Mouse (Mus musculus) lung, adult 2 months (tissue): ENCODE measurements around the gene Kif2c. TPM values are rescaled to one million over a fixed set of nuclear protein-coding genes. Genes with fewer than 3 reads are reported as not detected.

Source experiments
- DNase-seq: peaks from one replicate; pipeline ENCODE4 v3.0.0; 2022
- H3K4me1 ChIP-seq: fragments of 200-500 bp; 2 replicates; pipeline ENCODE4 v1.6.1; 2011; ENCODE audit warnings: low read length; ENCODE audit not compliant: control insufficient read depth, insufficient read depth
- H3K4me3 ChIP-seq: fragments of 200-500 bp; replicated peaks from 2 replicates; pipeline ENCODE3; 2011; ENCODE audit warnings: low read depth, mild to moderate bottlenecking, control low read depth, low read length; ENCODE audit errors: extremely low read depth
- CTCF ChIP-seq: fragments of 200-500 bp; IDR thresholded peaks from 2 replicates; pipeline ENCODE4 v1.5.1; 2011; ENCODE audit warnings: mild to moderate bottlenecking, low read length, control low read depth; ENCODE audit not compliant: insufficient read depth
- POLR2A ChIP-seq: fragments of 200-500 bp; IDR thresholded peaks from 2 replicates; pipeline ENCODE4 v1.6.1; 2011; ENCODE audit warnings: low read depth, mild to moderate bottlenecking, control low read depth, low read length, borderline replicate concordance; ENCODE audit errors: extremely low read depth
- WGBS: fragments of 180-500 bp; shearing (Covaris S2); methylation state at CpG from one replicate; pipeline ENCODE4 v1.1.7; 2018; 5-methylcytosine and 5-hydroxymethylcytosine counted together
- polyA plus RNA-seq: library from polyadenylated mRNA; depleted of rRNA; stranded (reverse); fragments of >200 nt; gene quantifications from 2 replicates; pipeline ENCODE4 v1.2.3, GENCODE M21; 2012; rRNA removed

The Kif2c gene
- polyA plus RNA-seq, 1 experiment: 0.86 TPM

DNA sequence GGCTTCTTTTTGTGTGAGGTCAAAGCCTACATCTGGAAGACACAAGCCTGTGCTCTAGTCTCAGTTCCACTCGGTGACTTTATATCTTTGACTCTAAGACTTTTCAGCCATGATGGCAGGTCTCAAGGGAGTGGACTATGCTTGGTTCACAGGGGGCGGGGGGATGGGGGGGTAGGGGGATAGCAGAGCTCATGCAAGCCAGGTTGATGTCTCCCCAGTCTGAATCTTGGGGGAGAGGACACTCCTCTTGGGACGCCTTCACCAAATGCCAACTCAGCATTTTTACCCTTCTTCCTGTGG is 58.3 kb downstream of the Kif2c start:
- no peak for DNase-seq
- 68% methylated on average over 3 of the region's 3 CpGs for WGBS
- H3K4me3 ChIP-seq: no peak overlapping the region
- TF ChIP-seq CTCF (no peak), POLR2A (no peak)
- peaks cover 22% of the 10 kb centered on the region for H3K4me1 ChIP-seq

DNA sequence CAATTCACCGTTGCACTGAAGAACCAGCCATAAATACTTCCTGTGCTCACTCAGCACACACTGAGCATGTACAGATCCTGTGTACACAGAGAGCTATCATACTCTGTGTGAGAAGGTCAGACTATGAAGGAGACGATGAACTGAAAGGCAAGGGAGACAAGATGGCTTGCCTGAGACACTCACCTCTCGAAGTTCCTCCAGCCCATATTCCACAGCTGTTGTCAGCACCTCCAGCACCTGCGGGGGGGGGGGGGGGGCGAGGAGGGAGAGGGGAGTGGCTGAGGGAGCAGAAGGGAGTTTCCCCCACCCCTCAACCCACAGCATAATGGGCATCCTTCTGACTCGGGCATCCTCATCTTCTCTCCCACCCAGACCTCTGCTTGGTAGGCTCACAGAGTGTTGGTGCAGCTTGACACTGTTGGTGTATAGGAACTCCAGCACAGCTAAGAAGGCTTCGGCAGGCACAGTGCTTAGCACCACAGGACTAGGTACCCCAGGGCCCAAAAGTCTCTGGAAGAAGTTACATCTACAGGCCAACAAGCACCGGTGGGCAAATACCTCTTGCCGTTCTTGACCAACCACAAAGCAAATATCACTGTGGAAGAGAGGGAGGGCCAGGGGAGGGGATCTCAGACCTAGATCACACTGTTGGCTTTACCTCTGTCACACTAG is 58.8 kb downstream of the Kif2c start:
- Histone ChIP-seq H3K4me1 (peaks cover 22% of the 10 kb centered on the region), H3K4me3 (no peak overlapping the region)
- WGBS: 57% methylated on average over 8 of the region's 9 CpGs
- TF ChIP-seq CTCF (no peak), POLR2A (no peak)
- no peak for DNase-seq

DNA sequence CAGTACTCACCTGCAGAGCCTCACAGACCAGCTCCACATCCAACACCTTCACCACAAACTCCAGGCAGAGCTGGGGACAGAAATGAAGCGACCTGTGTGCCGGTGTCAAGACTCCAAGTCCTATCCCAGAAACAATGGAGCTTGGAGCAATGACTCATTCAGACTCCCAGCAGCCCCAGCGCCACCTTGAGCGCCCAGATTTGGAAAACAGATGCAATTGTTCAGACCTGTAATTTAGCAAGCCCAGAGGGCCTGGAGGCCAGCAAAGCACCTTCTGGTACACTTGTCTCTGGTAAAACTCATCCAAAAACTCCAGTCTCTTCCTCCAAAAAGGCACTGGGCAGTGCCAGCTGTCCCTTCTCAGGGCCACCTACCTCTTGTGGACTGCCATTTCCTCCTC is 60.2 kb downstream of the Kif2c start:
- 81% methylated on average over 4 of the region's 4 CpGs for WGBS
- Histone ChIP-seq H3K4me3 (no peak overlapping the region), H3K4me1 (peaks cover 22% of the 10 kb centered on the region)
- no peak for DNase-seq
- TF ChIP-seq CTCF: no peak
- TF ChIP-seq POLR2A: no peak

DNA sequence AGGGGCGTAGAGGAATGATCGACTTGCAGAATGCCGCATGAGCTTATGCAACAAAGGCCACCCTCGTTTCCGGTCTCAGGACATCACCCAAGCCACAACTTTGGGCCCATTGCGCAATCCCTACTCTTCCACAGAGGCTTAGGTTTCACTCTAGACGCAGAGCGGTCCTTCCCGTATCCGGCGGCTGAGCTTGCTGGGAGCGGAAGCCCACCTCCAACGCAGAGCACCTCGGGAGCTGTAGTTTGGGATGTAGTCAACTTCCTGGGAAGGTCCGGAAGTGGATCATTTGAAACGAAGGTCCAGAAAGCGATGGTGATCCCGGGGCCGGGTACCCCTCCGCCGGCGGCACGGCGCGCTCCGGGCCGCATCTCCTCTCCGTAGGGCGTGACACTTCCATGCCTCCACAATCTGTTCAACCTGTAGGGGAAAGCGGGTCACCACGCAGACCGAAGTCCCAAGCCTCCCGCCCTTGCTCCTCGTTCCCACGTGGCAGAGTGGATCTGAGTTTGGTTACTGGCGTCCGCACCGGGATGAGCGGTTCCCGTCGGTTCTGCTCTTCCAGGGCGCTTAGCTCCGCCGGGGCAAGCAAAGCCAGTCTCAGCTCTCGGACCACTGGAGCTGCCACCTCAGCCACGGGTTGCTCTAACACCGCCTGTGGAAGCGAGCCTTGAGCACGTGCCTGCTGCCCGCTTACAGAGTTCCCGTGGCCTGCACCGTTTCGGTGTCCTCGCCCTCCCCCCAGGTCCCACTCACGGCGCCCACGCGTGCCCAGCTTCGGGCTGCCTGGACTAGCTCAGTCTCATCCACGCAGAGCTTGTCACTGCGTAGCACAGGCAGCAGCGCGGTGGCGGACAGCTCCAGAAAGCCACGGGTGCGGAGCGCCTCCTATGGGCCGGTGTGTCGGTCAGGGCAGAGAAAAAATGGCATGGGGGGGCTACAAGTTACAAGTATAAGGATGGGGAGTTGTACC is 61.7 kb downstream of the Kif2c start:
- WGBS: under 1% methylated on average over 69 of the region's 69 CpGs
- H3K4me1 ChIP-seq: peaks cover 14% of the 10 kb centered on the region
- H3K4me3 ChIP-seq: peak overlapping the region; percentile 81
- DNase-seq: peak; percentile 90
- TF ChIP-seq POLR2A (peak; percentile 85), CTCF (peak; percentile 72)

DNA sequence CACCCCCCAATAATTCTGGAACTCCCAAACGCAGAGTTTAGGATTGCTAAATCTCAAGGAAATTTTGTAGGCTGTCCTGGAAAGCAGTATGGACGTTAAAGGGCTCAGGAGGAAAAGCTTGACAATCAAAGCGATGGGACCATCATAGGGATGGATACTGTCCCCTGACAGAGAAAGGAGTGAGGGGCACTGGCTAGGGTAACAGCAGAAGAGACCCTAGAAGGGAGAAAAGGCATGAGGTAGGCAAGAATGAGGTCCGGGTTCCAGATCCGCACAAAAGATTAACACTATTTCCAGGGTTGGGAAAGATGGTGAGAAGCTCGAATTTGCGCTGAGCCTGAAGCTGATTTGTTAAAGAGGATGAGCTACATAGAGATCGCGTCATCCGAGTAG is 62.4 kb downstream of the Kif2c start:
- WGBS: 3% methylated on average over 10 of the region's 10 CpGs
- peak overlapping the region; percentile 81 for H3K4me3 ChIP-seq
- TF ChIP-seq CTCF (no peak), POLR2A (no peak)
- no peak for DNase-seq
- H3K4me1 ChIP-seq: peaks cover 8% of the 10 kb centered on the region; the same call in 1 of the 2 replicates

DNA sequence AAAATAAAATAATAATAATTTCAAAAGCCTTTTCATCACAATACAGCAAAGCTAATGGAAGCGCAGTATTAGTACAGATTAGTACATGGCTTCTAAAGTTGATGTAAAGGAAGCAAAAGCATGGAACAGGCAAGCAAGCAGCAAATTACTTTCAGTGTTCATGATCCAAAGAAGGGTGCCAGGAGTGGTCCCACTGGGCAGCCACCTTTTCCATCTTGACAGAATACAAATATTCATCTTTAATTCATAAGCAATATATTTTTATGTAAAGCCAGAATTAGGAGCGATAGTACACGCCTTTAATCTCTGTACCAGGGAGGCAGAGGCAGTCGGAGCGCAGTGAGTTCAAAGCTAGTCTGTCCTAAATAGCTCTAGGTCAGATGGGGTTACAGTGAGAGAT is 62.8 kb downstream of the Kif2c start:
- DNase-seq: no peak
- H3K4me1 ChIP-seq: peaks cover 7% of the 10 kb centered on the region; the same call in 1 of the 2 replicates
- TF ChIP-seq CTCF (no peak), POLR2A (no peak)
- peak overlapping the region; percentile 6 for H3K4me3 ChIP-seq
- 77% methylated on average over 5 of the region's 5 CpGs for whole genome bisulfite sequencing

DNA sequence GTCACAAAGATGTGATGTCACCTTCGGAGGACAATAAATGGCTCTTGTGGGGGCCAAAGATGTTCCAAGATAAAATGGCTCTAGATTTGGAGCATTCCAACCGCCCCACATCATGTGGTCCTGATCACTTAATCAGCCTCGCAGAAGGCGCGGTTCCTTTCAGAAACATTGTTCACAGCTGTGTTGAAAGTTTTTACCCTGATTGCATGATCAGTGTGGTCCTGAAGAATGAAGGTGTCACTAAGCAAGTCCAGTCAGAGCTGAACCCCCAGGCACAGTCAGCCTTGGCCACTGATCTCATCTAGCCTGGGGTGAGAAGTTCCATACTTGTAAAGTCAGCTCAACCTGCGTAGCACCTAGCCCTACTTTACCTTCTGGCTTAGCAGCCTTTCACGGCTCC is 64.5 kb downstream of the Kif2c start:
- 93% methylated on average over 7 of the region's 7 CpGs for WGBS
- Histone ChIP-seq H3K4me1 (no peaks in the 10 kb centered on the region), H3K4me3 (no peak overlapping the region)
- TF ChIP-seq POLR2A (no peak), CTCF (no peak)
- DNase-seq: no peak

DNA sequence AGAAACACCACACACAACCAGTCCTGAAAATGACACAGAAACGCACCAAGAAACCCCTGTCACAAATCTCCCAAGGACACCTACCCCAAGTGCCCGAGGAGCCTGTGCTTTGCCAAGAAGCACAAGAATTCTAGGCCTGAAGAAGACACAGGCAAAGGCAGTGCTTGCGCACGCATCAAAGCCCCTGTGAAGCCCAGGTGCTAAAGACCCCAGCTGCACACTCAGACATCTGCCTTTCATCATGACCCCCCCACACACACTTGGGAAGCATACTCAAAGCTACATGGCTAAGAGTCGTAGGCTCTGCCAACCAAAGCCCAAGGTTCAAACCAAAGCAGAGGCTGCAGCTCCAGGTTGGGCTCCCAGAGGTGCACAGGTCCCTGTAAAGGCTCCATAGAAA is 66.8 kb downstream of the Kif2c start:
- Histone ChIP-seq H3K4me3 (no peak overlapping the region), H3K4me1 (no peaks in the 10 kb centered on the region)
- DNase-seq: no peak
- 84% methylated on average over 5 of the region's 5 CpGs for WGBS
- TF ChIP-seq POLR2A (no peak), CTCF (no peak)

DNA sequence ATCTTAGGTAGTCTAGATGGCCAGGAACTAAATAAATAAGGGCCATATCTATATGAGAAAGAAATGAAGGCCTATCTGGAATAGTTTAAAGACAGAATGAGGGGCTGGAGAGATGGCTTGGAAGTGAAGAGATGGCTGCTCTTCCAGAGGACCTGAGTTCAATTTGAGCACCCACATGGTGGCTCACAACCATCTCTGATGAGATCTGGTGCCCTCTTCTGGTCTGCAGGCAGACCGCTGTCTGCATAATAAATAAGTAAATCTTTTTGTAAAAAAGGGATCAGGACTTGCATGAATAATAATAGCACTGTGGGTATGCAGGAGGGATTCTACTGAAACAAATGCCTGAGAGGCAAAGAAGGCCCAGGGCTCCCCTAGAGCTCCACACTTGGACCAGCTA is 69.2 kb downstream of the Kif2c start:
- DNase-seq: no peak
- TF ChIP-seq CTCF (0 out of 2 replicates have a peak, but pooled peaks have one; percentile 4), POLR2A (no peak)
- 100% methylated on average over 1 of the region's 1 CpGs for WGBS
- no peak overlapping the region for H3K4me3 ChIP-seq
- no peaks in the 10 kb centered on the region for H3K4me1 ChIP-seq

DNA sequence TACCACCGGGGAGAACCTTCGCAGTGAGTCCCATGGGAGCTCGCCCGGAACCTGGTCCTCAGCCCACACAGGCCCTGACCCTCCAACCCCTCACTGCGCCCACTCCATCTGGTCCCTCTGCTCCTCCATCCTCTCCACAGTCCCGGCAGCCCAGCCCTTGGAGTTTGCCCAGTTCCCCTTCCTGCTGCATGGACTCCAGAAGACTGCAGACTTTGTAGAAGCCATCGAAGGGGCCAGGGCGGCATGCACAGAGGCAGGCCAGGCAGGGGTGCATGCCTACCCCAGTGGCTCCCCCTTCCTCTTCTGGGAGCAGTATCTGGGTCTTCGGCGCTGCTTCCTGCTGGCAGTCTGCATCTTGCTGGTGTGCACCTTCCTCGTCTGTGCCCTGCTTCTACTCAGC is 71.5 kb downstream of the Kif2c start:
- H3K4me1 ChIP-seq: no peaks in the 10 kb centered on the region
- no peak overlapping the region for H3K4me3 ChIP-seq
- TF ChIP-seq CTCF (no peak), POLR2A (no peak)
- WGBS: 90% methylated on average over 11 of the region's 11 CpGs
- no peak for DNase-seq

DNA sequence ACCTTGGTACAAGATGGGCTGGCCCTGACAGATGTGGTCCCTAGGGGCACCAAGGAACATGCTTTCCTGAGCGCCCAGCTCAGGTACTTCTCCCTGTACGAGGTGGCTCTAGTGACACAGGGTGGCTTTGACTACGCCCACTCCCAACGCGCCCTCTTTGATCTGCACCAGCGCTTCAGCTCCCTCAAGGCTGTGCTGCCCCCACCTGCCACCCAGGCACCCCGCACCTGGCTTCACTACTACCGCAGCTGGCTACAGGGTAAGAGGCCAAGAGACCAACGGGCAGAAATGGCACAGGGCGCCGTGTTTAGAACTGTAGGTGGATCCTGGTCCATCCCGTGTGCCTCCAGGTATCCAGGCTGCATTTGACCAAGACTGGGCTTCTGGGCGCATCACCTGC is 72.2 kb downstream of the Kif2c start:
- Histone ChIP-seq H3K4me3 (no peak overlapping the region), H3K4me1 (no peaks in the 10 kb centered on the region)
- no peak for TF ChIP-seq POLR2A
- no peak for TF ChIP-seq CTCF
- WGBS: 90% methylated on average over 13 of the region's 13 CpGs
- no peak for DNase-seq

Other genes with a start within 250 kb of the Kif2c start
- 42.1 and 56.1 TPM in 2 replicates for gene Urod, start 188.2 kb downstream of the Kif2c start, polyA plus RNA-seq
- 66.3 and 69.1 TPM in 2 replicates for gene Hectd3, start 187.3 kb downstream of the Kif2c start, polyA plus RNA-seq
- 4.3 and 6.1 TPM in 2 replicates for gene Eif2b3, start 163.2 kb downstream of the Kif2c start, polyA plus RNA-seq
- 8.3 and 8.8 TPM in 2 replicates for gene Ptch2, start 86.6 kb downstream of the Kif2c start, polyA plus RNA-seq
- gene Btbd19, start 56.9 kb downstream of the Kif2c start, polyA plus RNA-seq: 12.1 and 13.7 TPM in 2 replicates
- 58.9 and 61.4 TPM in 2 replicates for gene Tctex1d4, start 55.8 kb downstream of the Kif2c start, polyA plus RNA-seq
- 19.4 and 20.4 TPM in 2 replicates for gene Plk3, start 48.7 kb downstream of the Kif2c start, polyA plus RNA-seq
- 456 and 494 TPM in 2 replicates for gene Rps8, start 26.4 kb downstream of the Kif2c start, polyA plus RNA-seq
- gene Tmem53, start 69.3 kb upstream of the Kif2c start, polyA plus RNA-seq: 21.7 and 24.1 TPM in 2 replicates
- gene Armh1, start 69.5 kb upstream of the Kif2c start, polyA plus RNA-seq: 4.2 and 5.2 TPM in 2 replicates